Mouse (Mus musculus) midbrain, embryonic 16.5 days (tissue): Measurements from ENCODE around the gene Ntng1. TPM values are rescaled to one million over a fixed set of nuclear protein-coding genes. Genes with fewer than 3 reads are reported as not detected.

ENCODE experiments used
- ATAC-seq: fragments of 200-750 bp; cut with Nextera tagmentation; 2 replicates; pipeline ENCODE4 v1.8.0; 2017; ENCODE audit warnings: moderate TSS enrichment
- H3K27ac ChIP-seq: fragments of 300-500 bp; sonication (generic); 2 replicates; pipeline ENCODE4 v1.5.1; 2014; ENCODE audit warnings: mild to moderate bottlenecking, low read length, mixed read lengths
- H3K27me3 ChIP-seq: fragments of 300-500 bp; sonication (generic); 2 replicates; pipeline ENCODE4 v1.6.1; 2014; ENCODE audit warnings: low read depth, low read length, mixed read lengths; ENCODE audit not compliant: control insufficient read depth, insufficient read depth
- H3K36me3 ChIP-seq: fragments of 300-500 bp; sonication (generic); 2 replicates; pipeline ENCODE4 v1.6.1; 2014; ENCODE audit warnings: mild to moderate bottlenecking, low read length, moderate library complexity, mixed read lengths; ENCODE audit not compliant: control insufficient read depth, insufficient read depth
- H3K4me1 ChIP-seq: fragments of 300-500 bp; sonication (generic); 2 replicates; pipeline ENCODE4 v1.6.1; 2014; ENCODE audit warnings: mild to moderate bottlenecking, low read length, mixed read lengths; ENCODE audit not compliant: control insufficient read depth, insufficient read depth
- H3K4me2 ChIP-seq: fragments of 300-500 bp; sonication (generic); 2 replicates; pipeline ENCODE4 v1.6.1; 2014; ENCODE audit warnings: mild to moderate bottlenecking, low read length, mixed read lengths
- H3K4me3 ChIP-seq: fragments of 300-500 bp; sonication (generic); 2 replicates; pipeline ENCODE4 v1.5.1; 2014; ENCODE audit warnings: low read depth, mild to moderate bottlenecking, low read length, moderate library complexity, mixed read lengths
- H3K9ac ChIP-seq: fragments of 300-500 bp; sonication (generic); 2 replicates; pipeline ENCODE4 v1.6.1; 2014; ENCODE audit warnings: low read depth, low read length, mixed read lengths
- H3K9me3 ChIP-seq: fragments of 300-500 bp; sonication (generic); replicated peaks from 2 replicates; pipeline ENCODE4 v1.6.1; 2014; ENCODE audit warnings: mild to moderate bottlenecking, low read length, mixed read lengths; ENCODE audit not compliant: control insufficient read depth, poor library complexity, severe bottlenecking
- WGBS: fragments of 180-500 bp; shearing (Covaris S2); extraction: QIAGEN DNeasy Blood & Tissue Kit; methylation state at CpG from one replicate; pipeline ENCODE4 v1.1.7; 2014; 5-methylcytosine and 5-hydroxymethylcytosine counted together
- polyA plus RNA-seq: library from polyadenylated mRNA; unstranded; fragments of >200 nt; fragmentation: Nextera tagmentation; extraction: Ambion mirVana; gene quantifications from 2 replicates; pipeline ENCODE4 v1.2.1, GENCODE M21; 2015

The Ntng1 gene
- polyA plus RNA-seq, 1 experiment from 2014 or later: 53.8 TPM

DNA sequence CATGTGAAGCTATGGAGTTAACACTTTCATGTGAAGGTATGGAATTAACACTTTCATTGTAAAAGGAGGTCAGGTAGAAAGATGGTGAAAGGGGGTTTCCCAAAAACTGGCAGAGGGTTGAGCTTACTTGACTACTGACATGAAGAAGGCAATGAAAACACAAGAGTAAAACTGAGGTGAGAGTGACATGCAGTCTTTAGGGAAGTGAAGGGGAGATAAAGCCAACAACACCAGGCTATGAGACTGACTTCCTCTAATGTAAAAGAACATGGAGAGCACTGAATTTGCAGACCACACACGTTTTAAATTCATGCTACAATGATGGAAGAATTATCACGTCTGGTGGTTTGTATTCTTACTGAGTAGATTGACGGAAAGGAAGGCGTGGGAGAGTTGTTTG lies 168.7 kb downstream of the Ntng1 start:
- Histone ChIP-seq H3K4me1 (peaks cover 3% of the 10 kb centered on the region; the same call in 1 of the 2 replicates), H3K27ac (no peak overlapping the region), H3K4me3 (no peak overlapping the region), H3K27me3 (no peaks in the 10 kb centered on the region), H3K4me2 (no peak overlapping the region), H3K36me3 (no peaks in the 10 kb centered on the region), H3K9ac (no peak overlapping the region), H3K9me3 (no peaks in the 10 kb centered on the region)
- ATAC-seq: no peak
- WGBS: 60% methylated on average over 4 of the region's 4 CpGs

DNA sequence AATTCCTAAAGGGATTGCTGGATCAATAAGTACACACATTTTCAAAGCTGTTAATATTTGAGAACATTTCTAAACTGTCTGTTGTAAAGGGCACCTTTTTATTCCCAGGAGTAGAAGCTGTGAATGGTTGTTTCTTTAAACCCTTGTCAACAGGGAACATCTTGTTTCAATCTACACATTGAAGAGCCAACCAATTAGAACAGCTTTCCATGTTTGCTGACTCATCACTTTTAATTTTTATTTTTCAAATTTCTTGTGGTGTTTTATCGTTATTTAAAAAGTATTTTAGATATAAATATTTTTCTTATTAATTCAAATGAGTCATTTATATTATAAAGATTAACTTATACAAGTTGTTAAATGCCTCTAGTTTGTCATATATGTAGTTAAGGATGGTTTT lies 172.3 kb downstream of the Ntng1 start:
- H3K4me1 ChIP-seq: no peaks in the 10 kb centered on the region
- WGBS: 72% methylated on average over 1 of the region's 1 CpGs
- no peak overlapping the region for H3K4me2 ChIP-seq
- no peaks in the 10 kb centered on the region for H3K36me3 ChIP-seq
- H3K4me3 ChIP-seq: no peak overlapping the region
- ATAC-seq: no peak
- H3K27me3 ChIP-seq: no peaks in the 10 kb centered on the region
- no peak overlapping the region for H3K9ac ChIP-seq
- no peaks in the 10 kb centered on the region for H3K9me3 ChIP-seq
- no peak overlapping the region for H3K27ac ChIP-seq

DNA sequence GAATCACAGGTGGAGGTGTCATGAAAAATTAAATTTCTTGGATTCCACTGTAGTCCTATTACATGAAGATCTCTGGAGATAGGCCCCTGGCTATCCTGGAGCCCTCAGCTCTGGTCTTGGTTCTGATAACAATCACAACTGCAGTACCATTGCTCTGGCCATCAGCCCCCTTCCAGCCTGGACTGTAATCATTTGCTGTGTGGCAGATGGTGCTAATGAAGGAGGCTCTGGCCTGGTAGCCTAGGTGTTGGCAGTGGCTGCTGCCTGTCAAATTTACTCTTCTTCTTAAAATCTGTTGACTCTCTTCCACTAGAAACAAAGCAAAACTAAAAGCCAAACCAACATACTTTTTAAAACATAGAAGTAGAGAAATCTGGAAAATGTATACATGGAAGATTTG lies 173.6 kb downstream of the Ntng1 start:
- Histone ChIP-seq H3K4me1 (no peaks in the 10 kb centered on the region), H3K36me3 (no peaks in the 10 kb centered on the region), H3K27ac (no peak overlapping the region), H3K27me3 (no peaks in the 10 kb centered on the region), H3K4me2 (no peak overlapping the region), H3K9ac (no peak overlapping the region), H3K4me3 (no peak overlapping the region), H3K9me3 (no peaks in the 10 kb centered on the region)
- ATAC-seq: no peak

DNA sequence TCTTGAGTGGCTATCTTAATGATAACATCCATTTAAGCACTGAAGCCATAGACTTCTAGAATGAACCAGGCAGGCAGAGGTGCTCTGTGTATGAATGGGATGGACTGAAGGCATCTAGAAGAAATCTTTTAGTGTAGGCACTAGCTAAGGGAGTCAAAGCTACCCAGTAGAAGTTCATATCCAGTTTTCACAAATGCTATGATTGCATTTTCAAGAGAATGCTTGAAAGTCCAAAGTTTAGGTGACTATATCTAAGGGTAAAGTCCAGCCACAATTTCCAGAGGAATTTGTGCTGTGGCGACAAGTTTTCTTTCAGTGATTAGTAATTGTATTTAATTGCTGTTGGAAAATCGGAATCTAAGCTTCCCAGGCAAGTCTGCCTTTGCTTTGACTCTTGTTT lies 181.2 kb downstream of the Ntng1 start:
- ATAC-seq: no peak
- Histone ChIP-seq H3K9ac (no peak overlapping the region), H3K4me1 (no peaks in the 10 kb centered on the region), H3K27me3 (no peaks in the 10 kb centered on the region), H3K9me3 (no peaks in the 10 kb centered on the region), H3K4me2 (no peak overlapping the region), H3K36me3 (no peaks in the 10 kb centered on the region), H3K27ac (no peak overlapping the region), H3K4me3 (no peak overlapping the region)
- WGBS: 60% methylated on average over 2 of the region's 2 CpGs

DNA sequence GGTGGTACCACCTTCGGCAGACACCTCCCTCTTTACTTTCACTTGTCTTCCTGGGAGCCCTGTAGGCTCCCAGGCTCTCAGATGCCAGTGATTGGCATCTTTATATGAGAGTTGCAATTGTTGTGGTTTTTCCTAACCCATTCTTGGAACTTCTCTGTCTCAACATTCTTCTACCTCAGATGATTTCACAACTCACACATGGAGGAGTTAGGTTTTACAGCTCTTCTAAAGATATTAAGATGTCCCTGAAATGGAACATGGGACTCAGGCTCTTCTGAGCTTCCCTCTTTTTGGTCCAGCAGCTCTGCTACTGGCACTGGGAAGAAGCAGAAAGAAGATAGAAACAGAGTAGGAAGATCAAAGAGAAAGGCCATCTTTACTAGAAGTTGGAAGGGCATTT lies 200.9 kb downstream of the Ntng1 start:
- no peaks in the 10 kb centered on the region for H3K27me3 ChIP-seq
- no peaks in the 10 kb centered on the region for H3K36me3 ChIP-seq
- H3K4me2 ChIP-seq: no peak overlapping the region
- no peak for ATAC-seq
- H3K27ac ChIP-seq: no peak overlapping the region
- 84% methylated on average over 1 of the region's 1 CpGs for WGBS
- H3K4me3 ChIP-seq: no peak overlapping the region
- peaks cover 2% of the 10 kb centered on the region; the same call in 1 of the 2 replicates for H3K4me1 ChIP-seq
- no peak overlapping the region for H3K9ac ChIP-seq
- H3K9me3 ChIP-seq: no peaks in the 10 kb centered on the region

DNA sequence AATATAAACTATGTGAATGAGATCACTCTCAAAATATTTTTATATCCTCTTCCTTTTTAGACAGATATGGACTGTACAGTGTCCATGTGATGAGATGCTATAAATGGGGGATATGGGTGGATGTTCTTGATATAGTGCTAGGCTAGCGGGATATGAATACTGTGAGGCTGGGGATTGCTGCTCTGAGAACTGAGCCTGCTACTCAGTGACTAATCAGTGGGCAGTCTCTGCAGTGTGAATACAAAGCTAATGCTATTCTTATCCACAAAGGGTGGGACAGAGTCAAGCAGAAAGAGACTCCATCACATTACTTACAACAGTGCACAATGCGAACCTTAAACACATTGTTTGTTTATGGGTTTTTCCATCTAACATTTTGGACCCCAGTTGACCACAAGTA lies 206.2 kb downstream of the Ntng1 start:
- 87% methylated on average over 2 of the region's 2 CpGs for WGBS
- peaks cover 2% of the 10 kb centered on the region; the same call in 1 of the 2 replicates for H3K4me1 ChIP-seq
- H3K27me3 ChIP-seq: no peaks in the 10 kb centered on the region
- H3K9me3 ChIP-seq: no peaks in the 10 kb centered on the region
- ATAC-seq: no peak
- no peak overlapping the region for H3K27ac ChIP-seq
- no peak overlapping the region for H3K4me2 ChIP-seq
- no peak overlapping the region for H3K9ac ChIP-seq
- H3K36me3 ChIP-seq: no peaks in the 10 kb centered on the region; the same call in 1 of the 2 replicates
- no peak overlapping the region for H3K4me3 ChIP-seq

DNA sequence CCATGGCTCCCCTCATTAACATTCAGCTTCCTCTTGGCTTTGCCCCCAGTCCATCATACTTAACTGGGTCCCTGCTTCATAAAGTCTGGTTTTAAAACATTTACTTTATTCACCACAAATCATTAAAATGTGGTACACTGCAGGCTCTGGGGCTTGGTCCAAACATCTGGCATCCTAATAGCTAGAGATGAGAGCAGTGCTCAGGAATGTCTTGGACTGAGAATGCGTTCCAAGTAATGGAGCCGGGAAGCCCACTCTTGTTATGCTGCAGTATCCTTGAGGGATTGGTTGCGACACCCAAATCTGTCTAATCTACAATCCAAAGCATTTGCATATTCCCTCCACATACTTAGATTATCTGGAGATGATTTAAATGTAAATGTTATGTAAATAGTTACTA lies 207.5 kb downstream of the Ntng1 start:
- no peak overlapping the region for H3K9ac ChIP-seq
- no peak overlapping the region for H3K27ac ChIP-seq
- no peaks in the 10 kb centered on the region; the same call in 1 of the 2 replicates for H3K36me3 ChIP-seq
- H3K27me3 ChIP-seq: no peaks in the 10 kb centered on the region
- H3K4me1 ChIP-seq: peaks cover 4% of the 10 kb centered on the region; the same call in 1 of the 2 replicates
- WGBS: 75% methylated on average over 3 of the region's 3 CpGs
- H3K9me3 ChIP-seq: no peaks in the 10 kb centered on the region
- H3K4me2 ChIP-seq: no peak overlapping the region
- no peak for ATAC-seq
- H3K4me3 ChIP-seq: no peak overlapping the region

DNA sequence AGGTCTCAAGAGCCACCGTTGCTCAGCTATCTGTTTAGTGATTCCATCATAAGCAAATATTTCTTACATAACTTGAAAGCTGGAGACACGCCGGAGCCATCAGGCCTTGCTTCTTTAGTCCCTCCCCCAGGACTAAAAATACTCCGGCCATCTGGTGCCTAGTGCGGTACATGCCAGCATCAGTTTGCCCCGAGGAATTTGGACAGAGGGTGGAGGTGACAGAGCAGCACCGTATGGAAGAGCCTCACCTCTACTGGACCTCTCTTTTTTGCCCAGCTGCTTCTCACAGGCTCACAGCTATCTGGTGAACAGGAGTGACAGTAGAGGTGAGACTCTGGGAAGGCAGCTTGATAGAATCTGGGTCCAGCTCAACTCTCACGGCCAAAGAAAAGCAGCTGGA lies 211.6 kb downstream of the Ntng1 start:
- H3K9ac ChIP-seq: no peak overlapping the region
- H3K9me3 ChIP-seq: no peaks in the 10 kb centered on the region
- no peaks in the 10 kb centered on the region; the same call in 1 of the 2 replicates for H3K36me3 ChIP-seq
- no peaks in the 10 kb centered on the region for H3K27me3 ChIP-seq
- H3K4me2 ChIP-seq: no peak overlapping the region
- 0 out of 2 replicates have a peak, but pooled peaks cover 2% of the 10 kb centered on the region for H3K4me1 ChIP-seq
- no peak for ATAC-seq
- H3K27ac ChIP-seq: no peak overlapping the region
- H3K4me3 ChIP-seq: no peak overlapping the region
- 82% methylated on average over 8 of the region's 8 CpGs for WGBS

DNA sequence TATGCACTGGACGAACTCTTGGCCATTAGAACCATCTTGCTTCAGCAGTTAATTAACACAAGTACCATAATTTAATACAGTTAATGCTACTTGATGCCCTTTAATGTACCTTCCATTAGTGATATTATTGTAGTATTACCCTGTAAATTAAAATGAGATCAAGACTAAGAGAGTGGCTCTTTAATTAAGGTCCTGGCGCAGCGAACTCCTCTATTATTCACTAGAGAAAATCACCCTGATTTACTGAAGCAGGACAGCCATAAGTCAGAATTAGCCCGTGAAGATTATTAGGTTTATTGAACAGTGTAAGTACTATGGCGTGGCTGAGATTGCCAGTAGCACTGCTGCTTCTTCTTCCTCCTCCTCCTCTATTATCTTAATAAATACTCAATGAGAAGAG lies 212.8 kb downstream of the Ntng1 start:
- H3K9me3 ChIP-seq: no peaks in the 10 kb centered on the region
- no peak for ATAC-seq
- 59% methylated on average over 5 of the region's 5 CpGs for WGBS
- H3K9ac ChIP-seq: no peak overlapping the region
- H3K4me3 ChIP-seq: no peak overlapping the region
- no peak overlapping the region for H3K27ac ChIP-seq
- no peaks in the 10 kb centered on the region; the same call in 1 of the 2 replicates for H3K36me3 ChIP-seq
- no peak overlapping the region for H3K4me2 ChIP-seq
- H3K27me3 ChIP-seq: no peaks in the 10 kb centered on the region
- H3K4me1 ChIP-seq: 0 out of 2 replicates have a peak, but pooled peaks cover 2% of the 10 kb centered on the region
